Mouse (Mus musculus) CH12.LX (cell line): Measurements from ENCODE around the gene Hcrtr2. TPM values are rescaled to one million over a fixed set of nuclear protein-coding genes. Genes with fewer than 3 reads are reported as not detected.

Source experiments
- DNase-seq: peaks from one replicate; pipeline ENCODE4 v3.0.0-alpha.2; 2013; ENCODE audit errors: extremely low read depth
- H3K27ac ChIP-seq: 2 replicates; pipeline ENCODE4 v1.5.1; 2012; ENCODE audit warnings: low read depth, mild to moderate bottlenecking, control low read depth, moderate library complexity; ENCODE audit not compliant: insufficient read depth
- H3K27me3 ChIP-seq: replicated peaks from 2 replicates; pipeline ENCODE3; 2012; ENCODE audit warnings: inconsistent platforms
- H3K36me3 ChIP-seq, 2 experiments: replicated peaks in 1 of 2; 2 replicates each; pipeline versions ENCODE3 to v1.6.1; 2012; ENCODE audit warnings: inconsistent platforms in 1 of 2, low read length in 1 of 2, mild to moderate bottlenecking in 1 of 2, mixed read lengths in 1 of 2, moderate library complexity in 1 of 2; ENCODE audit not compliant: control insufficient read depth in 1 of 2, insufficient read depth in 1 of 2
- H3K4me1 ChIP-seq, 2 experiments: 2 replicates each; pipeline ENCODE4 v1.6.1; 2012; ENCODE audit warnings: inconsistent platforms in 1 of 2, moderate library complexity in 1 of 2; ENCODE audit not compliant: insufficient read depth in 2 of 2, control insufficient read depth in 1 of 2
- H3K4me2 ChIP-seq: 2 replicates; pipeline ENCODE4 v1.6.1; 2012; ENCODE audit warnings: low read depth, mild to moderate bottlenecking, control low read depth; ENCODE audit not compliant: poor library complexity, insufficient read depth, severe bottlenecking
- H3K4me3 ChIP-seq, 3 experiments: fragments of 150-350 bp in 1 of 3; sonication (generic) in 1 of 3; replicated peaks in 1 of 3; 2 replicates each; pipeline versions ENCODE3 to v1.5.1; 2011 to 2012; ENCODE audit warnings: low read depth in 2 of 3, low read length in 2 of 3, mild to moderate bottlenecking in 2 of 3, moderate library complexity in 2 of 3, control low read depth in 1 of 3, improper control_type of control experiment in 1 of 3, inconsistent platforms in 1 of 3, mixed read lengths in 1 of 3; ENCODE audit not compliant: poor library complexity in 1 of 3
- H3K79me2 ChIP-seq: replicated peaks from 2 replicates; pipeline ENCODE4 v1.6.1; 2012; ENCODE audit warnings: mild to moderate bottlenecking, moderate library complexity; ENCODE audit not compliant: control insufficient read depth, poor library complexity, insufficient read depth, severe bottlenecking; ENCODE audit errors: extremely low read depth
- H3K9ac ChIP-seq: 2 replicates; pipeline ENCODE4 v1.6.1; 2012; ENCODE audit warnings: low read depth, mild to moderate bottlenecking, control low read depth, moderate library complexity; ENCODE audit not compliant: insufficient read depth
- H3K9me3 ChIP-seq: replicated peaks from 2 replicates; pipeline ENCODE3; 2012; ENCODE audit warnings: low read length, inconsistent platforms, mixed read lengths
- CHD2 ChIP-seq: IDR thresholded peaks from 2 replicates; pipeline ENCODE4 v1.6.1; 2011; ENCODE audit warnings: low read length, improper control_type of control experiment
- CTCF ChIP-seq, 2 experiments: IDR thresholded peaks in 1 of 2; conservative IDR thresholded peaks in 1 of 2; 2 replicates each; pipeline ENCODE4 v1.5.1; 2011 to 2012; ENCODE audit warnings: low read depth in 2 of 2, low read length in 2 of 2, improper control_type of control experiment in 1 of 2, inconsistent platforms in 1 of 2, mild to moderate bottlenecking in 1 of 2, moderate library complexity in 1 of 2
- E2F4 ChIP-seq: IDR thresholded peaks from 2 replicates; pipeline ENCODE4 v1.6.1; 2011; ENCODE audit warnings: low read depth, low read length, improper control_type of control experiment; ENCODE audit not compliant: insufficient replicate concordance
- EP300 ChIP-seq: IDR thresholded peaks from 2 replicates; pipeline ENCODE4 v1.6.1; 2011; ENCODE audit warnings: low read length, improper control_type of control experiment
- KAT2A ChIP-seq: IDR thresholded peaks from 2 replicates; pipeline ENCODE4 v1.6.1; 2012; ENCODE audit warnings: low read length, improper control_type of control experiment, inconsistent platforms; ENCODE audit not compliant: insufficient replicate concordance
- MAX ChIP-seq: IDR thresholded peaks from 2 replicates; pipeline ENCODE4 v1.6.1; 2011; ENCODE audit warnings: low read length, improper control_type of control experiment
- MAZ ChIP-seq: IDR thresholded peaks from 2 replicates; pipeline ENCODE4 v1.6.1; 2012; ENCODE audit warnings: low read depth, mild to moderate bottlenecking, inconsistent platforms, low read length, improper control_type of control experiment, moderate library complexity
- MYC ChIP-seq: IDR thresholded peaks from 2 replicates; pipeline ENCODE4 v1.6.1; 2011; ENCODE audit warnings: low read depth, mild to moderate bottlenecking, improper control_type of control experiment, low read length
- PAX5 ChIP-seq: IDR thresholded peaks from 2 replicates; pipeline ENCODE4 v1.6.1; 2012; ENCODE audit warnings: low read length, inconsistent platforms, mixed read lengths
- POLR2AphosphoS2 ChIP-seq: IDR thresholded peaks from 2 replicates; pipeline ENCODE4 v1.6.1; 2011; ENCODE audit warnings: low read depth, low read length, improper control_type of control experiment
- SIN3A ChIP-seq: IDR thresholded peaks from 2 replicates; pipeline ENCODE4 v1.6.1; 2012; ENCODE audit warnings: low read length, improper control_type of control experiment, inconsistent platforms
- SMC3 ChIP-seq: IDR thresholded peaks from 2 replicates; pipeline ENCODE4 v1.6.1; 2011; ENCODE audit warnings: low read depth, low read length, improper control_type of control experiment
- TBP ChIP-seq: conservative IDR thresholded peaks from 2 replicates; pipeline ENCODE4 v1.6.1; 2011; ENCODE audit warnings: low read depth, low read length, improper control_type of control experiment
- ZC3H11A ChIP-seq: IDR thresholded peaks from 2 replicates; pipeline ENCODE4 v1.6.1; 2012; ENCODE audit warnings: low read depth, mild to moderate bottlenecking, inconsistent platforms, low read length, improper control_type of control experiment
- dilution Hi-C: fragments of 300-500 bp; cut with MboI; formaldehyde crosslinking; loops from 2 replicates; pipeline ENCODE4 v1.14.3; 2020; ENCODE audit warnings: low sequenced_read_pairs; ENCODE audit not compliant: extremely low pct_unique_long_range_greater_than_20kb, extremely low pct_ligation_motif_present
- in situ Hi-C: fragments of 300-500 bp; cut with MboI; formaldehyde crosslinking; loops from 3 replicates; pipeline ENCODE4 v1.14.3; 2019; ENCODE audit warnings: low sequenced_read_pairs, low pct_ligation_motif_present, low pct_unique_long_range_greater_than_20kb, mixed read lengths
- polyA plus RNA-seq: library from polyadenylated mRNA; unstranded; fragments of >175 nt; gene quantifications from 2 replicates; pipeline ENCODE4 v1.2.1, GENCODE M21; 2012; ENCODE audit warnings: low read depth; ENCODE audit not compliant: insufficient read length
- total RNA-seq, 2 experiments: library from RNA; depleted of rRNA; stranded (reverse); fragments of 300-350 nt in 1 of 2; fragments of >200 nt in 1 of 2; gene quantifications; 2 replicates each; pipeline ENCODE4 v1.2.3; 2012 to 2014

Hcrtr2 gene
- total and polyA plus RNA-seq, 3 experiments, result not detected

GRCm38 (mm10) chr9:76234899-76235298 lies 88.8 kb downstream of the Hcrtr2 start:
- in situ Hi-C loops, result loop anchor here (25.0 kb wide), 1 partner anchor 473 kb away; no protein-coding TSS in a partner anchor
- H3K4me1 ChIP-seq, result peaks cover 0 to 8% of the 10 kb centered on the region in 2 experiments; a peak in 1 of 4 replicates

GRCm38 (mm10) chr9:76230400-76230799 lies 93.3 kb downstream of the Hcrtr2 start:
- Histone ChIP-seq H3K9ac (no peak overlapping the region), H3K27me3 (no peaks in the 10 kb centered on the region), H3K4me3 (no peak overlapping the region), H3K27ac (no peak overlapping the region), H3K9me3 (no peaks in the 10 kb centered on the region), H3K4me2 (0 out of 2 replicates have a peak overlapping the region, but pooled peaks have one; percentile 3), H3K36me3 (no peaks in the 10 kb centered on the region), H3K79me2 (no peaks in the 10 kb centered on the region), H3K4me1 (peaks cover 0 to 8% of the 10 kb centered on the region in 2 experiments; a peak in 1 of 4 replicates)
- in situ Hi-C loops, result loop anchor here (25.0 kb wide), 1 partner anchor 468 kb away; no protein-coding TSS in a partner anchor
- dilution Hi-C loops, result no loop called here
- peak; percentile 45; the same call in 1 of the 2 replicates for TF ChIP-seq MYC
- no peak for TF ChIP-seq PAX5
- 0 out of 2 replicates have a peak, but pooled peaks have one; percentile 64 for TF ChIP-seq MAX
- peak; percentile 19 for DNase-seq

More at GRCm38 (mm10) chr9:76234899-76235298, 88.8 kb downstream of the Hcrtr2 start:
- TF ChIP-seq CTCF (conservative IDR thresholded peaks at IDR 0.05 in 1 of 2, IDR thresholded peaks at IDR 0.05 in 1 of 2; ENCODE audit: low read depth in 2 of 2, low read length in 2 of 2) (no peak), EP300 (no peak), MAZ (no peak), KAT2A (no peak), SMC3 (no peak), E2F4 (no peak), POLR2AphosphoS2 (no peak), ZC3H11A (no peak), TBP (no peak), MYC (no peak), MAX (no peak), CHD2 (no peak), SIN3A (no peak)
- TF ChIP-seq, all 38 proteins: peak for 0
- Histone ChIP-seq H3K36me3 (no peaks in the 10 kb centered on the region), H3K79me2 (no peaks in the 10 kb centered on the region), H3K9ac (no peak overlapping the region), H3K4me2 (no peak overlapping the region), H3K9me3 (no peaks in the 10 kb centered on the region), H3K4me3 (no peak overlapping the region), H3K27ac (no peak overlapping the region), H3K27me3 (no peaks in the 10 kb centered on the region)
- no peak for DNase-seq
- dilution Hi-C loops, result no loop called here
